Mouse (Mus musculus): Measurements from ENCODE around the gene Bves. TPM values are rescaled to one million over a fixed set of nuclear protein-coding genes. Genes with fewer than 3 reads are reported as not detected.
A peak's percentile ranks its signal among the peaks of the same experiment; 100 is the strongest.
"Not testable (repeated sequence)": the region's sequence is repeated elsewhere in the genome, so short reads cannot be mapped to it uniquely, and the experiment has no call there.

The Bves gene
- total RNA-seq (2021), result under 1 TPM in 1 of 2 experiments, not detected in 1; 0.26 TPM
- long read RNA-seq, experiment 1, result 0 reads
- long read RNA-seq, experiment 2, result 0 reads

DNA sequence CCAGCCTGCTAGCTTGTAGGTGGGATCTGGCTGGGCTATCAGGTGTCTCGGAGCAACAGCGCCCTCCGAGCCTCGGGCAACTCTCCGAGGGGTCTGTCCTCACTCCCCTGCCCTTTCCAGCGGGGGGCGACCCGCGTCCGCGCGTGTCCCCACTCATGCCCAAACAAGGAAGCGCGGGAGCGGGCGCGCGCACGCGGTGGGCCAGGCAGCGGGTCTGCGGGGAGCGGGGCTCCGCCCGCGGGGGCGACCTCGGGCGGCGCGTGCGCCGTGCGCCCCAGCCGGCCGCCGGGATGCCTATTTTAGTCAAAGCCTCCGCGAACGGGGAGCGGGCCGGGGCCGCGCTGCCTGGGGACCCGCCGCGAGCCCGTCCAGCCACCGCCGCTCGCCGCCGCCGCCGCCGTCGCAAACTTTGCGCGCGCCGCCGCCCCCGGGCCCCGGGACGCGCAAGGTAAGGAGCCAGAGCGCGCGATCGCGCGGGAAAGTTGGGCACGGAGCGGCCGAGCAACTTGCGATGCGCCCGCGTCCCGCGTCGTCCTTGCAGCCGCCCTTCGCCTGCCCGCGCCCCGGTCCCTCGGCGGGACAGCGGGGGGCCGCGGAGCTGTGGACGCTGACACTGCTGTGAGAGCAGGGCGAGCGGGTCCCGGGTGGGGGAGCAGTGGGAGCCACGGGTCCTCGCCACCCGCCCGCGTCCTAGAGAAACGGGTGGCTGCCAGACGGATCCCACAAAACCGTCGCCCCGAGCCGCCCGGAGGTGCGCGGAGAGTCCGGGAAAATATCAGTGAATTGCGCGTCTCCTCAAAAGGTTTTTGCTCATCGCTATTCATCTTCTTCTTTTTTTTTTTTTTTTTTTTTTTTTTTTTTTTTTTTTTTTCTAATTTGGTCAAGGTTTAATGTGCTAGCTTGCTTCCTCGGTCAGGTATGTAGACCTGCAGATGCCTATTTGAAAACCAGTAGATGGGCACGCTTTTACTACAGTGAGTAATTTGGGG lies at the start of gene Bves:
Gene Bves, plus strand, starts transcription at position 339 of the 989 bp plus-strand sequence.
- no peak for DNase-seq (ENCODE audit: low spot score in 2 of 2)

DNA sequence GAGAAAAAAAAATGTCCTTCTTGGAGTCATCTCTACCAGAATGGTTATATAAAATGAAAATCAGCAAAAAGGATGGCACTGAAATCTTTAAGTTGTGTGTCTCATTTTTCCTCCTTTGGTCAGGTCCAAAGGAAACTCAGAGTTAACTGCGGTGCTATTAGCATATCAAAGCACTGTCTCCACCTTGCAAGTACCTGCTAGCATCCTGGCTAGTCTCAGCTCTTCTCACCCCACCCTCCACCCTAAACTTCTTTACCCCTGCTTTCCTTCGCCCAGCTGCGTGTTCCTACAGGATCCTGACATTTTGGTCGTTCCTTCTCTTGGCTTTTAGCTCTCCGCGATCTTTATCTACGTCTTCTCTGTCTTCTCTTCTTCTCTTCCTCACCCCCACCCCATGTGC lies 47.2 kb upstream of the Bves start:
- no peak for DNase-seq (ENCODE audit: low spot score in 2 of 2)

DNA sequence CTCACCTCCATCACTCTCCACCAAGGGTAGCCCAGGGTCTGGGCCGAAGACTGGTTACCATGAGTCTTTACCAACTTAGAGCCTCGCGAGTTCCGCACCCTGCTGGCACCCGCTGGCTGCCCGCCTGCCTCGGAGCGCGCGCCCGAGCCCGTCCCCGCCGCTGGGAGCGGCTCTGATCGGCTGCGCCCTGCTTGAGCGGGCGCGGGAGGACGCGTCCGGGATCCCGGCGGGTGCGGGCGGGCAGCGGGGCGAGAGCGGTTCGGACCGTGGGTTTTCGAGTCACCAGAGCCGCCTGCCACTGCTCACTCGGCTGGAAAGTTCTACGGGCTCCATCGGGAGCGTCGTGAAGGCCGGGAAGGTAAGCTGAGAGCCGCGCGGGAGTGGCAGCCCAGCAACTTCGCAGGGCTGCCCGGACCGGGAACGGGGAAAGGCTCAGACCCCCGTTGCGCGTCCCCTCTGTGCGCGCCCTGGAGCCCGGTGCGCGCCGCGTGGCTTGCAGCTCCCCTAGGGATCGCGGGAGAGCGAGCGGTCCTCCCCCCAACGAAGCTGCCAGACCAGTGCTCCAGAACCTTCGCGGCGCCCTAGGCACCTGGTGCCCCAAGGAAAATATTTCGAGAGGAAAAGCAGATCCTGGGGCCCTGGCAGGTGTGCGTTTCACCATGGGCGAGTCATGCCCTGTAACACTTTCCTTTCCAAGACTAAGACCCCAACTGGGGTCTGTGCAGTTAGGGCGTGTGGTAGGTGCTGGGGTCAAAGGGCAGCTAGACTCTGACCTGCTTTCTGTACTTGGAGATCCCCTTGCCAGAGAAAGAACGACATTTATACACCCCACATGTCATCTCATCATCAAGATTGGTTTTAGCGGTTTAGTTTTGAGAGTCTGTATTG lies 46.1 kb upstream of the Bves start:
- peak; percentile 2 to 20 for DNase-seq (ENCODE audit: low spot score in 2 of 2)

DNA sequence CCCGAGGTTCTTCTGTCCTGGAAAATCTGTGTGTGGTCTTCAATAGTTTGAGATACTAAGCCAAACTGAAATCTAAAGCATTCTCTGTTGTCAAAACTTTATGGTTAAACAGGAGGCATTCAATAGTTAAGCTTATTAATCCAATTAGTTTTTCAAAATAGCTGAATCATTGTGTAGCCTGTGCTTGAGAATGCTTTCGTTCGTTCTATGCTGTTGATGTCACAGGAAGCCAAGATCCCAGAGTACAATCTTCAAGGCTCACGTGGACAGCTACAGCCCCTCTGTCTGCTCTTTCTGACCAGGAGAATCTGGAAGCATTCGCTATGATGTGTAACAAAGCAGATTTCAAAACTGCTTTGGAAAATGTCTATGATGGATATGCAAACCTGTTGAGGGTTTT lies 45.0 kb upstream of the Bves start:
- no peak for DNase-seq (ENCODE audit: low spot score in 2 of 2)

DNA sequence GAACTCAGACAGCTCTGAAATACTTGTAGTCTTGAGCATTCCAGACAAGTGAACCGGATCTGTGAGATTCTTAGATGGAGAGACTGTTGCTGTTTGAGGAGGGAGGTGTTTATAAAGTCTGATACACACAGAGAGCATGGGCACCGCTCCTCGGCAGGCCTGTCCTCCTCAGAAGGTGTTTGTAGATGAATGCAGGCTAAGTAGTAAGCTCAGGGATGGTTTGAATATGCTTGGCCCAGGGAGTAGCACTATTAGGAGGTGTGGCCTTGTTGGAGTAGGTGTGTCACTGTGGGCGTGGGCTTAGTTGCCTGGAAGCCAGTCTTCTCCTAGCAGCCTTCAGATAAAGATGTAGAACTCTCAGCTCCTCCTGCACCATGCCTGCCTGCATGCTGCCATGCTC lies 43.4 kb upstream of the Bves start:
- not testable (repeated sequence) for DNase-seq (ENCODE audit: low spot score in 2 of 2)

DNA sequence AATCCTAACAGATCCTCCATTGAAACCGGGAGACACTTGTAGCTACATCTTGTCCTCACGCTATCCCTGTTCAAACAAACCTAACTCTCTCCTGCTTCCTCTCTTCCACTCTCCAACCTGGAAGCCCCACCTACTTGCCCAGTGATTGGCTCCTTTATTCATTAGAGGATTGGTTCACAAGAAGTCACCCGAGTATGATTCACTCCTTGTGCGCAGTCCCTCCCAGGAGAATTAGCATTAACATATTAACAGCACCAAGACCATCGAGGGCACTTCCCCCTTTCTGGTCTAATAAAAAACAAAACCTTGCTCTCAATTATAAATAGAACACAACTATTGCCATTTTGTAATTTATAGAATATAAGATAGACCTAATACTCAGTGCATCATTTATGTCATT lies 40.5 kb upstream of the Bves start:
- DNase-seq (ENCODE audit: low spot score in 2 of 2), result no peak

DNA sequence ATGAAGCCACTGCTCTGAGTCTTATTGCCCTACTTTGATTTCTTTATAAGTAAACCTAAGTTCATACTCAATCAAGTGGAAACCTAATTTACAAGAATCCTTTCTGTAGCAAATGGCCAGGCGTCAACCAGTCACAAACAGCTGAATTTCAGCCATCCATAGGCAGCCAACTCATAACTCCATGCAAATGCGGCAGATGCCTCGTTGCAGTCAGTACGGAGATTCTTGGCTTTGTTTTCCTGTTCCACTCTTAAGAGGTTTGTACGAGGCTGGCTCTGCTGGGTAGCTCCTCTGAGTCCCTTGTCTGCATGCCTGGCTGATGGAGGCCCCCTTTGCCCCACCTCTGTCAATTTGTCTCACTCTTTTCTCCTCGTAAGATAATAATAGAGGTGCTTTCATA lies 37.1 kb upstream of the Bves start:
- no peak for DNase-seq (ENCODE audit: low spot score in 2 of 2)

DNA sequence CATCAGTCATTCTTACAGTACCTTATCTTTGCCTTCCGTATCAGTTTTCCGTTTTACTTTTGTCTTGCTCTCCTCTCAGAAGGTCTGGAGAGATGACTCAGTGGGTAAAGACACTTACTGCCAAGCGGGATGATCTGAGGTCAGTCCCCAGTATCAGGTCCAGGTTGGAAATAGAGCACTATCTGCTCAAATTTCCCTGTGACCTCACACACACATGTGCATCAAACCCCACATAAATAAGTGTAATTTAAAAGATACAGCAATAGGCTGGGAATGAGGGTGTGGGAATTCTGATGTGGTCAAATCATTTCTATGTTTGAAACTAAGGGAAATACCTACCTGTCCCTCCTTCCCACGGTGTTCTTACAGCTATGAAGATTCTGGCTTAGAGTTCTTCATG lies 36.1 kb upstream of the Bves start:
- DNase-seq (ENCODE audit: low spot score in 2 of 2), result no peak

DNA sequence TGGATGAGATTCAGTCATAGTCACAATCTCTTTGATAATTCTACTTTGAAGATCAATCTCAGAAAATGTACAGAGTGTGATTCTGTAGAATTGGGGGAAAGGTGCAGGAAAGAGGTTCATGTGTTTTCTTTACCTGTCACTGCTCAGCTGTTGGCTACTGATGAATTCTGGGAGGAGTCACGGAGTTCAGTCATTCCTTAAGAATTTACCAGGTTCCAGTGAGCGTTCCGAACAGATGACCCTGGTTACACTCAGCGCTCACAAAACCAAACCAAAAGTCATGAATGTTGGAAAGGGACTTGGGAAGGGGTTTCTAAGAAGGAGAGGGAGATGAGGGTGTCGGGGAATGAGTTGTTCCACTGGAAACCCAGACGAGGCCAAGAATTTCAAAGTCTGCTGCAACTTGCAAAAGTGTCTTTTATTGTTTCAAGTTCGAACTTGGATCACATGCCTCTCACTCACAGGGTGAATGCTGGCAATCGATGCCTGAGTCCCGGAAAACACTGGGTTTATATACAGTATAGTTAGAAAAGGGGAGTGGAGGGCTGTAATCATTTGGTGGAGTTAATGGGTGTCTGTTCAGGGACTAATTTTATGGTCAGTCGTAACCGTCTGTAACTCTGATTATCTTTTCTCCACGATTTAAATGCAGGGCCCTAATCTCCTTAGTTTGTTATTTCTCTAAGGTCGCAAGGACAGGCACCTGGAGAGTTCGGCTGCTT lies 32.1 kb upstream of the Bves start:
- DNase-seq (ENCODE audit: low spot score in 2 of 2), result no peak

DNA sequence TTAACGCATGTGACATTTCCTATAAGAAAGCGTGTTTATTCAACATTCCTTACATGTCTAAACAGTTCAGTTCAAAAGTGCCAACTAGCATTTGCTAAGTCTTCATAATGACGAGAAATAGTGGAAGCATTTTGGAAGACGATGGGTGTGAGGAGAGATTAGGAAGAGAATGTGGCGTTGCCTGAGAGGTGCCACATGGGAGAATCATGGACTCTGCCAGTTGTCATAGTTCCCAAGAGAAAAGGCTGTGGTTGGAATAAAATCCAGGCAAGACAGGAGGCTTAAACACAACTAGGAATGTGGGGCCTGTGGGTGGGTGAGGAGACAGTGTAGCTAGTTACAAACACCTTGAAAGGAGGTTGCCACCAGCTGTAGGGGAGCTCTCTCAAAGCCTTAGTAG lies 30.4 kb upstream of the Bves start:
- no peak for DNase-seq (ENCODE audit: low spot score in 2 of 2)

DNA sequence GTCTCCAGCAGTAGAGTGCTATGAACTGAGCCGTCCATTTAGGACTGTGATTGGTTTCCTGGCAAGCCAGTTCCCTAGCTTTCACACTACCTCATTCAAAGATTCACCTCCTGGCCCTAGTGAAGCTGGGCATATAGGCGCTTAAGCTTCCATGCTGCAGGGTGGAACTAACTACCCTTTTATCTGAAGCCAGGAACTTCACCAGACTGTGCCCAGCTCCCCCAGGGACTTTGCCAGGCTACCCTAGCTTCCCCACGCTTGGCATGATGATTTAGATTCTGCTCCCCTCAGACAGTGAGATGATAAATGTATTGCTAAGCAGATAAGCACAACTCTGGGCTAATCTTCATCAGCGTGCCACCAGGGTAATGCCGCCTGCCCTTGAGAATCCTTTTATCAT lies 24.4 kb upstream of the Bves start:
- no peak for DNase-seq (ENCODE audit: low spot score in 2 of 2)

DNA sequence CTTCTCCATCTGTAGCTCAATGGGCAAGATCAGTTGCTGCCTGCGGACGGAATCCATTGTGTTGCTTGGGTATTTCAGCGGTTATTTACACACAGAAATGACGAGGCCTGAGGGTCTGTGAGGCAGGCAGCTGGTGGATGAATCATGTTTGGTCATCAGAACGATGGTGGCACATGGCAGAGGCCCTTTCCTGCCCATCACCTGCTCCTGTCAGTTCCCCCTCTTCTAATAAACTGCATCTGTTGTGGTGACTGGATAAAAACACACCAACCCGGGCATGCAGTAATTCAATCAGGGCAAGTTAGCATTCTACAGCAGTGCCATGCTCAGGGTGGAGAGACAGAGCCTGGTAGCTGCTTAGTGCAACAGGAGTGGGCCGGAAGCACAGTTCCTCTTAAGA lies 23.9 kb upstream of the Bves start:
- no peak for DNase-seq (ENCODE audit: low spot score in 2 of 2)

DNA sequence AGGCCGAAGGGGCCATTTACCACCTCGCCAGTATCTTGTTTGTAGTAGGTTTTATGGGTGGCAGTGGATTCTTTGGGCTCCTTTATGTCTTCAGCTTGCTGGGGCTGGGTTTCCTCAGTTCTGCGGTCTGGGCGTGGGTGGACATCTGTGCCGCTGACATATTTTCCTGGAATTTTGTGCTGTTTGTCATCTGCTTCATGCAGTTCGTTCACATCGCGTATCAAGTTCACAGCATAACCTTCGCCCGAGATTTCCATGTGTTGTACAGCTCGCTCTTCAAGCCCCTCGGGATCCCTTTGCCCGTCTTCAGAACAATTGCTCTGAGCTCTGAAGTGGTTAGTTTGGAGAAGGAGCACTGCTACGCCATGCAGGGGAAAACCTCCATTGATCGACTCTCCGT lies 20.7 kb upstream of the Bves start:
- DNase-seq (ENCODE audit: low spot score in 2 of 2), result no peak

DNA sequence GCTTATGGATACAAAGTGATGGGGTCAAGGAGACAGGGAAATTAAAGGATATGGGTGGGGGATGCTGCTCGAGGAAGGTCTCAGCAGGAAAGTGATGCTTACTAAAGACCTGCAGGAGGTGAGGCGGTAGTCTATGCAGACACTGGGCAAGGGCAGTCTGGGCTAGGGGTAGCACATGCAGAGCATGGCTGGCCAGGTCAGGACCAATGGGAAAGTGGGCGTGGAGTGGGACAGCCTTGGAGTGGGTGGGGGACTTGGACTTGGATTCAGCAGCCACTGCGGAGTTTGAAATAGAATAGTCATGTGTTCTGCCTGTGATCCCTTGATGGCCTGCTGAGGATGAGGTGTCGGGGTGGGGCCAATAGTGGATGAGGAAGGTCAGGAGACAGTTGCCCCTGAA lies 16.6 kb upstream of the Bves start:
- DNase-seq (ENCODE audit: low spot score in 2 of 2), result no peak

DNA sequence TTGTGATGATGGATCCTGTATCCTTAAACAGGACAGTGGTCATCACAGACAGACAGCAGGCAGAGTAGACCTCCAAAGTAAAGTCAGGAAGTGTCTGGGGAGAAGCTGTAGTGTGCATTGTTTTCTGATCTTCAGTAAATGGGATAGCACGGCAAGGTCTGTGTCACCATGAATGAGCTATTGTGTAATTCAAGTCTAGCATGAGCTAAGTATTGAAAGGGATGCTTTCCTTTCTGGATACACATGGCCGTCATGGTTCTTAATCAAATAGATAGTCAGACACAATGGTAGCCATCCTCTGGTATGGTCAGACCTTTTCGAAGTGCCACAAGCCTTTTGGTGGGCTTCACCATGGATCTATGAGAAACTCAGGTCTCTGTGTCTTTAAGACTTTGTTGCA lies 15.3 kb upstream of the Bves start:
- DNase-seq (ENCODE audit: low spot score in 2 of 2), result no peak

DNA sequence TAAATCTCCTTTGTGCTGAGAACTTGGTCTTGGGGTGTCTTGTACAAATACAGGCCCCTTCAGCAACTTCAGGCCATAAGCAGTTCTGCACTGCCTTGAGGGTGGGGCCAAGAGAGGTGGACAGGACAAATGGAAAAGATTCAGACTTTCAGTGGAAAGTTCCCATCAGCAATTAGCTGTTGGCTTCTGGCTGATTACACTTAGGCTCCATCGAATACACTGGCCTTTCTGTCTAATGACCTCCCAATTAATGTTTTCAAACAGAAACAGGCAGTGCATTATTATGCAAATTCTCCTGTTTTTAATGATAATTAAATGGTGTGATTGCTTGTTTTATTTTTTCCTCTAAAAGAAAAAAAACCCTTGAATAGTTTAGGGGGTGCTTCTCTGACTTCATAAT lies 11.4 kb upstream of the Bves start:
- no peak for DNase-seq (ENCODE audit: low spot score in 2 of 2)

DNA sequence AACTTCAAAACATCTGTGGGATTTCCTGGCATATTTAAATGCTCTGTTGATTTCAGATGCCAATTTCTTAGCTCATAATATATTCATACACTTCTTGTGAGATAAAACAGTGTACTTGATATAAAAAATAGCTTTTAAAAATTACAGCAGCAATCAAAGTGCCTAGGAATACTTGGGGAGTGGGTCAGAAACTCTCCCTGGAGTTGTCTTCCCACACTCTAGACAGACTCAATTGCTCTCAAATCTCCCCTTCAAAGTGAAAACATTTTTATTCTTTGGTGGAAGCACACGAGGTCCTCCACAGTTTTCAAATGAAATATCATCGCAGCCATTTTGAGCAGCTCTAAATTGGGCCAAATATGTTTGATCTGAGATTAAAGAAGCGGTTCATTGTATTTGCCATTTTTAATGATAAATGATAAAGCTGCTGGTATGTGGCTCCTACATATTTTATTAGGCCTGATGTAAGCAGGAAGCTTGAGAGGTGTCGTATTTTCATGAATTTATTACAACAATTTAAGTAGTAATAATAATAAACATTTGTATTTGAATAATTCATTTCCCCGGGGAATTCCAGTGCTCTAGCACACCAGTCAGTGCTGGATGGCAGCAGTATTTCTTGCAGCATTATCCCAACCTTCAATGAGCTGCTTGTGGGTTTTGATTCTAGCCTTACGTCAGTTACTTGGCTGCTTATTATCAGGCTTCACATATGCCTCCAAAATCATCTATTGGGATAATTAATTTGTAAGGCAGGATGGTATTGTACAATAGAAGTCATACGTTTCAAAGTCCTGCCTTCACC lies 7.2 kb upstream of the Bves start:
- no peak for DNase-seq (ENCODE audit: low spot score in 2 of 2)

DNA sequence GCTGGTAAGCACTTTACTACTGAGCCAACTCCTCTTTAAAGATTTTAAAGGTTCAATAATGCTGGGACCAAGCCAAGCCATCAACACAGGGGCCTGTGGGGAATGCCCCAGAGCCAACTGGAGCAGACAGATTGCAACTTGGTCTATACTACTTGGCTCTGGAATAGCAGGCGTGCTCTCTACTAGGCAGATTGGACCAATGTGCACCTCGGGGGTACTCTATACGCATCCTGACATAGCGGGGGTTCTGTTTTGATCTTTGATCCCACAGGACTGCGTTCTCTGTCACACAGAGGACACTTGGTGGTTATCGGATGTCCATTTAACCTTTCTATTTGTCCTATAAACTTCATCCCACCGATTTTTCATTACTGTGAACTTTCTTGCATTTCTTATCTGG lies 647 bp upstream of the Bves start:
- DNase-seq (ENCODE audit: low spot score in 2 of 2), result no peak

DNA sequence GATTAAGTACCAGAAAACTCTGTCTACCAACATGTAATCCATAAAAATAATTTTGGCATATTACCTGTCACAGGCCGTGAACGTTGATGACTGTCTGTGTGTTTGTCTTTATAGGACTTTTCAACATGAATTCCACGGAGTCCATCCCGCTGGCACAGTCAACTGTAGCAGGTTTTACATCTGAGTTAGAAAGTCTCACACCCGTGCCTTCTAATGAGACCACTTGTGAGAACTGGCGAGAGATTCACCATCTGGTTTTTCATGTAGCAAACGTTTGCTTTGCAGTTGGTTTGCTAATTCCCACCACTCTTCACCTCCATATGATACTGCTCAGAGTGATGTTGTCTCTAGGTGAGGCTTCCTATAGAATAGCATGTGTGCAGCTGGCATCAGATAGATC lies 3.5 kb downstream of the Bves start:
- DNase-seq (ENCODE audit: low spot score in 2 of 2), result no peak

DNA sequence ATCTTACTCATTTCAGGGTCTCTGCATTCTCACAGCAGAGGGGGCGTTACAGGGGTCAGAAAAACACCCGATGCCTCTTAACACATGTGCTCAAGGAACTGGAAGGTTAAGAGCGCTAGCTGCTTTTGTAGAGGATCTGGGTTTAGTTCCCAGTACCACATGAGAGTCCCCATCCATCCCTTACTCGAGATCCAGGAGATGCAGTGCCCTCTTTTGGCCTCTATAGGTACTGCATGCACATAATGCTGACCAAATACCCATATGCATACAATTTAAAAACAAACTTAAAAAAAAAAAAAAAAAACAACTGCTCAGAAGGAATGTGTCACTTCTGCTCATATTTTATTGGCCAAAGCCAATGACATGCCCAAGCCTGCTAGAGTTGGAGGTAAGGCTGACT lies 8.8 kb downstream of the Bves start:
- DNase-seq (ENCODE audit: low spot score in 2 of 2), result no peak

Measured in adrenal gland, adult 18-20 months (tissue).